Mouse (Mus musculus): ENCODE data around the gene Cxcl14.

- TF ChIP-seq CTCF (IDR thresholded peaks at IDR 0.05; ENCODE audit: insufficient read depth, low read depth, low read length) (no peak), POLR2A (IDR thresholded peaks at IDR 0.05; ENCODE audit: insufficient read depth, low read depth, low read length) (no peak)
These were observed 289 bp upstream of the Cxcl14 start for GRCm38 (mm10) chr13:56296659-56297020.

All from olfactory bulb, adult 2 months (tissue).